ENCODE assay signal across 22 mouse cellular contexts in genomic region chr9:74075958-74076357, GRCm38 (mm10). TPM values are rescaled to one million over a fixed set of nuclear protein-coding genes. Genes with fewer than 3 reads are reported as not detected.
DNase-seq lines count a peak whose midpoint lies in the region; ATAC-seq lines count a peak whose summit lies in the region.
"Had no signal": no experiment of that assay in that cellular context is flagged by ENCODE, and none has a peak within 500 bp of the region (broad histone marks: within the 10 kb centered on the region; RNA-seq: fewer than 3 reads in every experiment).

No protein-coding gene starts in this region.

- H3K9me3 ChIP-seq in kidney, embryonic 15.5 days (replicated peaks) = no peaks in the 10 kb centered on the region
- H3K9me3 ChIP-seq: forebrain, embryonic 10.5 days; forebrain, embryonic 13.5 days; hindbrain, embryonic 10.5 days; hindbrain, embryonic 13.5 days had no signal

- H3K4me2 ChIP-seq in kidney, embryonic 15.5 days = no peak overlapping the region
- H3K4me2 ChIP-seq: forebrain, embryonic 13.5 days; heart, embryonic 11.5 days; hindbrain, embryonic 13.5 days had no signal

- WGBS in kidney, embryonic 15.5 days = 75% methylated on average over 2 of the region's 2 CpGs

- no peaks in the 10 kb centered on the region for H3K4me1 ChIP-seq in kidney, embryonic 15.5 days
- H3K4me1 ChIP-seq: forebrain, embryonic 10.5 days; forebrain, embryonic 13.5 days; hindbrain, embryonic 10.5 days; hindbrain, embryonic 13.5 days had no signal

- H3K36me3 ChIP-seq in kidney, embryonic 15.5 days = no peaks in the 10 kb centered on the region
- H3K36me3 ChIP-seq: forebrain, embryonic 10.5 days; hindbrain, embryonic 10.5 days; hindbrain, embryonic 13.5 days had no signal

- peak; percentile 39 for DNase-seq in kidney, adult 11 months
- DNase-seq in kidney, adult 9 months = peak; percentile 87
- no peak for DNase-seq in kidney, adult 18-20 months
- DNase-seq in kidney, postnatal 25 days = peak; percentile 30 to 53
- no peak for DNase-seq in cerebellum, postnatal 10 days
- DNase-seq: adrenal gland, adult 8-10 months; adrenal gland, postnatal 25 days; cerebellum, adult 11-12 months; cerebellum, adult 8-10 months; cerebellum, postnatal 14 days; gastrocnemius, adult 2 months; gastrocnemius, postnatal 14 days; heart, adult 11 months had no signal

- no peak for ATAC-seq in kidney, embryonic 15.5 days (replicated peaks; ENCODE audit: low FRiP score)
- ATAC-seq: activated CD4-positive, CD25-positive, alpha-beta regulatory T cell, adult 4 months; forebrain, embryonic 13.5 days; forebrain, embryonic 16.5 days; hindbrain, embryonic 16.5 days had no signal

- H3K9ac ChIP-seq in kidney, embryonic 15.5 days = no peak overlapping the region
- H3K9ac ChIP-seq: forebrain, embryonic 13.5 days; hindbrain, embryonic 13.5 days had no signal

- no peaks in the 10 kb centered on the region for H3K27me3 ChIP-seq in kidney, embryonic 15.5 days
- H3K27me3 ChIP-seq: forebrain, embryonic 13.5 days; hindbrain, embryonic 13.5 days had no signal

- H3K4me3 ChIP-seq in kidney, embryonic 15.5 days (replicated peaks) = no peak overlapping the region
- H3K4me3 ChIP-seq: forebrain, embryonic 10.5 days; forebrain, embryonic 13.5 days; gastrocnemius, adult 2 months; hindbrain, embryonic 10.5 days; hindbrain, embryonic 13.5 days had no signal

- H3K27ac ChIP-seq in kidney, embryonic 15.5 days = no peak overlapping the region
- H3K27ac ChIP-seq: forebrain, embryonic 10.5 days; forebrain, embryonic 13.5 days; gastrocnemius, adult 2 months; hindbrain, embryonic 10.5 days; hindbrain, embryonic 13.5 days had no signal

RNA-seq across cellular contexts. Expression of gene Wdr72, which starts 34.2 kb away (rescaled TPM):
- polyA plus RNA-seq in kidney, embryonic 15.5 days (2015; fragmentation: Nextera tagmentation; extraction: Ambion mirVana) = 1.3 and 1.4 TPM in 2 replicates

Comparison
In these comparisons a context has a peak if more than half of its experiments do, and no peak if none do; other contexts are left out.
1. DNase-seq: peak in kidney, adult 11 months (single experiment), kidney, adult 9 months (single experiment) and kidney, postnatal 25 days (2 of 2); none in kidney, adult 18-20 months (single experiment) and cerebellum, postnatal 10 days (0 of 2).